Mouse (Mus musculus) E14TG2a.4 (cell line): ENCODE data around the gene Osbpl3.
"Not testable (repeated sequence)": the region's sequence is repeated elsewhere in the genome, so short reads cannot be mapped to it uniquely, and the experiment has no call there.

Experiments
- CTCF ChIP-seq: conservative IDR thresholded peaks from 2 replicates; pipeline ENCODE4 v1.5.1; 2014; ENCODE audit warnings: low read length
- NANOG ChIP-seq: IDR thresholded peaks from 2 replicates; pipeline ENCODE4 v1.6.1; 2014; ENCODE audit warnings: borderline replicate concordance, low read length, mixed read lengths
- POU5F1 ChIP-seq: IDR thresholded peaks from 2 replicates; pipeline ENCODE4 v1.6.1; 2014; ENCODE audit warnings: low read length, borderline replicate concordance

DNA sequence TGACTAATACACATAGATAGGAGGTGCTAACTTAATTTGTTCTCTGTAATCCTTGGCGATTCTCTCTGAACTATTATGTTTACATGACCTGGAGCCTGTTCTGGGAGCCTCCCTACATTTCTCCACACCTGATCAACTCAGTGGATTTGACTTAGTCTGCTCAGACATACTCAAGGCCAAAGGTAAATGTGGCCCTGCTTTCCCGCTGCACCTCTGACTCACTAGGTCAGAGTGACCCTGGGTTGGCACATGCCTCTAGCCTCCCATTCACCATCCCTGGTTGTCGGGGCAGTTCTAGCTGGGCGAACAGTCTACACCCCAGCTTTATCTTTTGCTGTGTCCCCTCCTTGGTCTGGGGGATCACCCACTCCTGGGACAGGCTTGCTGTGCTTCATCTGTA, 17.1 kb downstream of the Osbpl3 start:
- TF ChIP-seq CTCF, POU5F1, NANOG: not testable (repeated sequence)
